Mouse (Mus musculus): Measurements from ENCODE around the gene Gm5134. TPM values are rescaled to one million over a fixed set of nuclear protein-coding genes. Genes with fewer than 3 reads are reported as not detected.

The Gm5134 gene
- not detected in 2 replicates for polyA plus RNA-seq (2021; fragmentation: Nextera tagmentation)
- long read RNA-seq, experiment 1: 0 reads
- long read RNA-seq, experiment 2: 0 reads

DNA sequence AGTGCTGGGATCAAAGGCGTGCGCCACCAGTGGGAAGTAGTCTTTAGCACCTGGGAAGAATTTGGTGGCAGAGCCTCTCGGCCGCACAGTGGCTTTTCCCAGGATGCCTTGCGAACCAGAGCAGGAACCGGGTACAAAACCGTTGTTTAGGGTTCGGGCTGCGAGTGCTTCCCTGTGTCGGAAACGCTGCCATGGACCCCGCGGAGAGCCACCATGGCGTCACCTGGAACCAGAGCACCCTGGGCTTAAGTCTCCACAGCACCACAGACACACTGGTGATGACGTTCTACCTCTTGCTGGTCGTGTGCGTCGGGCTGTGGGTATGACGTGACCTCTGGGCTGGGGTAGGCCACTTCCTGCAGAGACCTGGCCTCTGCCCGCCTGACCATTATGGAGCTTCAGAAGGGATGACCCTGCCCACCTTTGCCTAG, at the start of gene Gm5134:
Gm5134 (plus strand) TSS at position 134 of the 431 bp plus-strand sequence.

DNA sequence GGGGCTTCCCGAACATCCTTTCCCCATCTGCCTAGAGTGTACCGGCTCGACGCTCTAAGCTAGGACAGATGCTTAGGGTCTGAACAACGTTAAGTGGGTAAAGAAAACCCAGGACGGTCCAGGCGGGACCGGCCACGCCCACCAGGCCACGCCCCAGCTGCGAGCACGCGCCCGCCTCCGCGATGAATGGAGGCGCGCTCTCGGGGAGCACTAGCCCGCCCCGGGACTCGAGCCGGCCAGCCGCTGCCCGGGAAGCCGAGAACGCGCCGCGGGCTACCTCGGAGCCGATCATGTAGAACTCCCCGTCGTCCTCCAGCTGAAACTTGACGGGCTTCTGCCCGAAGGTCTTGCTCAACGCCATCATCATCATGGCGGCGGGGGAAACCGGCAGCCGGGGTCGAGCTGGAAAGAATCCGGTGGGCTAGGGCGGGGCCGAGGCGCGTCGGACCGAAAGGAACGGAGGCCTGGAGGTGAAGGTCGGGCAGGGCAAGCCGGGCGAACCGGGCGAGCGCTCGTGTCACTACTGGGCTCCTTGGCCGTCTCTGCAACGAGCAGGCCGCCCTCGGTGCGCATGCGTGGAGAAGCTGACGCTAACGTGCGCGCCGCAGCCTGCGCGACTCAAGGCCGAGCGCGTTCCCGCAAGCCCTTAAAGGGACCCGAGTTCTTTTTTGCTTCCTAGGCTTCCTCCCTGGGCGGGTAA, 33.1 kb upstream of the Gm5134 start, which contains the start of gene Smarcb1:
Smarcb1 (minus strand) TSS at position 592 of the 700 bp plus-strand sequence.

DNA sequence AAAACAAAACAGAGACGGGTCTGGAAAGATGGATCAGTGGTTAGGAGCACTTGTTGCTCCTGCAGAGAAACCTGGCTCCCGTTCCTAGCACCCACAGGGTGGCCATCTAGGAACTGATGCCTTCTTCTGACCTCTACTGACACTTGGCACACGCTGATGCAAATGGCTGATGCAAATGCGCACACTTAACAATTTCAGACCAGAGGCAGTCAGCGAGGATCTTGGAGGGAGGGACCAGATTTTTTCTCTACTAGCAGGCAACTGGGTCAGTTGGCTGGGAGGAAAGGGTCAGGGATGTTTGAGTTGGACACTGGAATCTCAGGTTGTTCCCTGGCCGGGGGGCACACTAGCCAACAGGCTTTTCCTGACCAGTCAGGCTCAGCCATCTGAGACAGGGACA, 21.4 kb upstream of the Gm5134 start, which contains the start of gene Chchd10:
Chchd10 (plus strand) TSS at position 240 of the 400 bp plus-strand sequence.

GRCm38 (mm10) chr10:75935680-75936541, 18.4 kb upstream of the Gm5134 start, which contains the start of gene Mmp11:
Gene Mmp11 (minus strand): TSS chr10:75936496.

DNA sequence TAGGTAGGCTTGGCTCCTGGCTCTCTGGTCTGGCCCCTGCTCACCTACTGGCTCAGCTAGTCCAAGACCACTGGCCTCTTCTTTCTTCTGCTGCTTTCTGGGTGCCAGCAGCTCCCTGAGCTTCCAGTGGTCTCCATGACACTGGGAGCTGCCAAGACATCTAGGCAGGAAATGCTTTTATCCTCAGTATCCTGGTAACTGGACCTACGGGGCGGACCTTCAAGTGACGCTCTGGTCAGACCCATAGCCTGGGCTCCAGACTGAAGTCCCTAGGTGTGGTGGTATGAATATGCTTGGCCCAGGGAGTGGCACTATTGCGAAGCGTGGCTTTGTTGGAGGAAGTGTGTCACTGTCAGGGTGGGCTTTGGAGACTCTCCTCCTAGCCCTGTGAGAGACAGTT, 13.8 kb upstream of the Gm5134 start, which contains the start of gene Gm867:
Gm867 (minus strand) TSS at position 153 of the 400 bp plus-strand sequence.

GRCm38 (mm10) chr10:75942736-75943477, 11.4 kb upstream of the Gm5134 start, which contains the start of gene Vpreb3:
Gene Vpreb3 (plus strand): TSS chr10:75943057.

DNA sequence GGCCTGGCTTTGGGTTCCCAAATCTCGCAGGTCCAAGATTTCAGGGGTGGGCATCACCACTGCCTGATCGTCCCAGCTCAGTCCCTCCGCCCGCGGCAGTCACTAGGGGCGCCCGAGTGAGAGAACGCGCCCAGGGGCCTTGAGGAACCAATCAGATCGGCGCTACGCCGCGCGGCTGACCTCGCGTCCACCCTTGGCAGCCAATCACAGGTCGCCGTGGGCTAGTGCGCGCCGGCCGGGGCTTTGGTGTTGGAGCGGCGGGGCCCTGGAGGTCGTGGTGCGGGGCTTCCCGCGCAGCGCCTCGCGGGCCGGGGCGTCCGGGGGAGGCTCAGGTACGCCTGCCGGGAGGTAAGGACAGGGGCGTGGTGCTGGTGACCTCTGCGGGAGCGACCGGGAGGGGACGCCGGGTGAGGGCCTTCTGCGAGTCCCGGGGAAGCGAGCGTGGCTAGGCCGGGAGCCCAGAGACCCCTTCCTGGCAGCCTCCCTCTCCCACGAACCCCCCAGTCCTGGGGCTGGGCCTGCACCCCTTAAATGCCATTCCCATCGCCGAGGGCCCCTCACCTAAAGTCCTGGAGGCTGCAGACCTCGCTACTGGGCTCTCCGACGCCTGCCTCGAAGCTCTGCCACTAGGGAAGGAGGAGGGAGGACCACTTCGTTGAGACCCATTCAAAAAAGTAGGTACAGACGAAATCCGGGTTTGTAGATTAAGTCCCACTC, 78.2 kb downstream of the Gm5134 start, which contains the start of gene Zfp280b:
Zfp280b (plus strand) TSS at position 249 of the 717 bp plus-strand sequence.

Small RNA genes lying within 50 kb of the gene (microRNA-seq; reads per million reads assigned to microRNA genes)
- gene Mir6409: not detected

Other genes starting within 250 kb of the Gm5134 start
- 15.1 and 22.2 TPM in 2 replicates for gene Cabin1, start 190.2 kb upstream of the Gm5134 start, polyA plus RNA-seq (2021; fragmentation: Nextera tagmentation)
- gene Ddt, start 181.1 kb upstream of the Gm5134 start, polyA plus RNA-seq (2021; fragmentation: Nextera tagmentation): 194 and 202 TPM in 2 replicates
- gene Gm20441, start 173.6 kb upstream of the Gm5134 start, polyA plus RNA-seq (2021; fragmentation: Nextera tagmentation): not detected in 2 replicates
- 8.2 and 13.6 TPM in 2 replicates for gene Gstt3, start 173.1 kb upstream of the Gm5134 start, polyA plus RNA-seq (2021; fragmentation: Nextera tagmentation)
- 38.2 and 46.0 TPM in 2 replicates for gene Gstt1, start 155.9 kb upstream of the Gm5134 start, polyA plus RNA-seq (2021; fragmentation: Nextera tagmentation)
- not detected in 2 replicates for gene Gstt4, start 132.0 kb upstream of the Gm5134 start, polyA plus RNA-seq (2021; fragmentation: Nextera tagmentation)
- 5.4 and 8.1 TPM in 2 replicates for gene Gstt2, start 117.1 kb upstream of the Gm5134 start, polyA plus RNA-seq (2021; fragmentation: Nextera tagmentation)
- gene Mif, start 94.3 kb upstream of the Gm5134 start, polyA plus RNA-seq (2021; fragmentation: Nextera tagmentation): 1,436 and 1,590 TPM in 2 replicates
- 2.1 and 2.3 TPM in 2 replicates for gene Derl3, start 61.1 kb upstream of the Gm5134 start, polyA plus RNA-seq (2021; fragmentation: Nextera tagmentation)
- 110 and 116 TPM in 2 replicates for gene Smarcb1, start 32.9 kb upstream of the Gm5134 start, polyA plus RNA-seq (2021; fragmentation: Nextera tagmentation)
- 1,305 and 1,353 TPM in 2 replicates for gene Chchd10, start 21.4 kb upstream of the Gm5134 start, polyA plus RNA-seq (2021; fragmentation: Nextera tagmentation)
- gene Mmp11, start 18.0 kb upstream of the Gm5134 start, polyA plus RNA-seq (2021; fragmentation: Nextera tagmentation): 1.3 and 1.4 TPM in 2 replicates
- gene Gm867, start 13.8 kb upstream of the Gm5134 start, polyA plus RNA-seq (2021; fragmentation: Nextera tagmentation): 0.13 and 0.26 TPM in 2 replicates
- 0.26 TPM in 1 of 2 replicates, not detected in the other for gene Vpreb3, start 11.5 kb upstream of the Gm5134 start, polyA plus RNA-seq (2021; fragmentation: Nextera tagmentation)
- gene Zfp280b, start 78.1 kb downstream of the Gm5134 start, polyA plus RNA-seq (2021; fragmentation: Nextera tagmentation): 3.1 and 4.4 TPM in 2 replicates
- gene Slc5a4b, start 156.4 kb downstream of the Gm5134 start, polyA plus RNA-seq (2021; fragmentation: Nextera tagmentation): not detected in 2 replicates
- gene Slc5a4a, start 192.9 kb downstream of the Gm5134 start, polyA plus RNA-seq (2021; fragmentation: Nextera tagmentation): not detected in 2 replicates

Data from layer of hippocampus, adult 6 months (tissue).